Mouse (Mus musculus): ENCODE data around the gene Tmem86b.

DNA sequence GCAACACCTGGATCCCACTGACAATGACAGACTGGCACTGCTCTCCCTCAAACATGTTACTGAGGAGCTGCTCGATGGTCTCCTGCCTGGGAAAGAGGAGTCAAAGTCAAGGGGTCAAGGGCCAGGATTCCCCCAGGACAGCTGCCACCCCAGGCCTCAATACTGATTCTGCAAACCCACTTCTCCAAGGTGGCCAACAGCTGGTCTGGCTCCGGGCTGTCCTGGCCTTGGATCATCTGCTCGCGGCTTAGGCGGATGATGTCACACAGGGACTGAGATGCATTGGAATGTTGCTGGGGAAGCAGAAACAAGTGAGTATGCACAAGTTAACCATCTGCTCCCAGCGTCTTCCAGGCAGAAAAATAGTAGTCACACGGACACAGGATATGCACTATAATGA is 10.7 kb upstream of the Tmem86b start:
- TF ChIP-seq USF1 (IDR thresholded peaks at IDR 0.05; ENCODE audit: low read depth) (no peak), CTCF (IDR thresholded peaks at IDR 0.05; ENCODE audit: control insufficient read depth, insufficient read depth, insufficient read length) (no peak), FOSL1 (IDR thresholded peaks at IDR 0.05; ENCODE audit: insufficient read depth, low read length, poor library complexity, severe bottlenecking) (no peak), CEBPB (IDR thresholded peaks at IDR 0.05; ENCODE audit: low read depth) (no peak)

Data from C2C12 (cell line).